Mouse (Mus musculus): ENCODE data around the gene Cdca7l. TPM values are rescaled to one million over a fixed set of nuclear protein-coding genes. Genes with fewer than 3 reads are reported as not detected.
"Not testable (repeated sequence)": the region's sequence is repeated elsewhere in the genome, so short reads cannot be mapped to it uniquely, and the experiment has no call there.

The Cdca7l gene
- total RNA-seq, 2 experiments from 2014 or later, result 0.49 to 1.7 TPM

GRCm38 (mm10) chr12:117853316-117853715 lies 49.2 kb downstream of the Cdca7l start:
- intact Hi-C loops (cut with DNase I), result loop anchor here (2.0 to 5.0 kb wide), 3 partner anchors 33 to 466 kb away; no protein-coding TSS in a partner anchor
- peak; percentile 15 to 34 for DNase-seq (ENCODE audit: low spot score in 2 of 2)

DNA sequence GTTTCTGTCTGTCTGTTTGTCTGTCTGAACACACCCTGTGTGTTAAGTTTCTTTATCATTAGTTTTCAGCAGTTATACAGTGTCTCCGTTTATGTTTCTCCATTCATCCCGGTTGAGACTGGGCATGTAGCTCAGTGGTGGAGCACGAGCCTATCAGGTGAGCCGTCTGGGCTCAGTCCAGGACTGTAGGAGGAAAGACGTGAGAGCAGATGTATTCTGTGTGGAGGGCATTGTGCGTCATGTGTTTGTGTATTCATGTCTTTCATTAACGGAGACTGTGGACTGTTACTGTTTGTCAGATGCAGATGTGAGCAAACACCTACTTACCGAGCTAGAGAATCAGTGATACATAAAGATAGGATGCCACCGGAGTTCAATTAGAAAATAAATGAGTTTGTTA lies 52.9 kb downstream of the Cdca7l start:
- no peak for DNase-seq (ENCODE audit: low spot score in 2 of 2)
- intact Hi-C loops (cut with DNase I), result no loop called here

DNA sequence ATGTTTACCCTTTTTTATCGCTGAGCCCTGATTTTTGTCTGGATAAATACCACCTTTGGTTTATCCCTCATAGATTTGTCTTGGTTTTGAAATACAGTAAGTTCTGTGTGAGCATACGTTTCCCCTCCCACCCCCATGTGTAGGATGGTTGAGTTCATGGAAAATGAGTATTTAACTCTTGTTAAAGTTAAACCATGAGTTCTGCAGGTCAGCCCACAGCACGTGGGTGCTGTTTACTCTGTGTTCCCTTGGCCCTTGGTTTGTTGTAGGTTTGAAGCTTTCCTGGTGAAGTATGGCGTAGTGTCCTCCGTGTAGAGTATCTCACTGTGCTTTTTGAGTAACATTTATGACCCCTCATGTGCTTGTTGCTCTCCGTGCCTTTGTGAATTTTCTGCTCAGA lies 53.8 kb downstream of the Cdca7l start:
- intact Hi-C loops (cut with DNase I), result no loop called here
- DNase-seq (ENCODE audit: low spot score in 2 of 2), result no peak

DNA sequence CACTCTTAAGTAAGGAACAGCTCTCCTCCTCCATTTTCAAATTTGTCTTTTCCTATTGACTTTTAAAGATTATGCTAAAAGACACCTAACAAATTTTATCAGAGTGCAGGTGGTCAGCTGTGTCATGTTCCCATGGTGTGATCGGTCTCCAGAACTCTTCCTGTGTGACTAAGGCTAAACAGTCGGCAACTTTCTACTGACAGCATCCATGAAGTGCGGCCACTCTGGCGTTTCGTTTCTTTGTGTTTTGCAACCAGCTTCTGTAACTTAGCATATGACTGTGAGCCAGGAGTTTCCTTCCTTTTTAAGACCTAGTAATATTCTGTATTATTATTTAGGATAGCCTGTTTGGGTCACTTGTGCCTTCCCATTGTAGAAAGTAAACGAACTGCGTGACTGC lies 56.8 kb downstream of the Cdca7l start:
- intact Hi-C loops (cut with DNase I), result no loop called here
- DNase-seq (ENCODE audit: low spot score in 2 of 2), result no peak

DNA sequence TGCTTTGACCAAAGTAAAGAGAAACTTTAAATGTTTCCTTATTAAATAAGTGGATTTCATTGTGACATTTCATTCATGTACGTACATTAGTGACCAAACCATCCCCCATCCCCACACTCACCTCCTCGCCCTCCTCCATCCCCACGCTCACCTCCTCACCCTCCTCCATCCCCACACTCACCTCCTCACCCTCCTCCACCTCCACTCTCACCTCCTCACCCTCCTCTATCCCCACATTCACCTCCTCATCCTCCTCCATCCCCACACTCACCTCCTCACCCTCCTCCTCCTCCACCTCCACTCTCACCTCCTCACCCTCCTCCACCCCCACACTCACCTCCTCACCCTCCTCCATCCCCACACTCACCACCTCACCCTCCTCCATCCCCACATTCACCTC lies 57.2 kb downstream of the Cdca7l start:
- DNase-seq (ENCODE audit: low spot score in 2 of 2), result no peak
- intact Hi-C loops (cut with DNase I), result no loop called here

GRCm38 (mm10) chr12:117862655-117863054 lies 58.6 kb downstream of the Cdca7l start:
- intact Hi-C loops (cut with DNase I), result no loop called here

GRCm38 (mm10) chr12:117867708-117868564 lies 63.8 kb downstream of the Cdca7l start:
- intact Hi-C loops (cut with DNase I), result loop anchor here (5.0 kb wide), 1 partner anchor 41 kb away; no protein-coding TSS in a partner anchor
- DNase-seq (ENCODE audit: low spot score in 2 of 2), result no peak

More at GRCm38 (mm10) chr12:117862655-117863054, 58.6 kb downstream of the Cdca7l start:
- no peak for DNase-seq (ENCODE audit: low spot score in 2 of 2)

DNA sequence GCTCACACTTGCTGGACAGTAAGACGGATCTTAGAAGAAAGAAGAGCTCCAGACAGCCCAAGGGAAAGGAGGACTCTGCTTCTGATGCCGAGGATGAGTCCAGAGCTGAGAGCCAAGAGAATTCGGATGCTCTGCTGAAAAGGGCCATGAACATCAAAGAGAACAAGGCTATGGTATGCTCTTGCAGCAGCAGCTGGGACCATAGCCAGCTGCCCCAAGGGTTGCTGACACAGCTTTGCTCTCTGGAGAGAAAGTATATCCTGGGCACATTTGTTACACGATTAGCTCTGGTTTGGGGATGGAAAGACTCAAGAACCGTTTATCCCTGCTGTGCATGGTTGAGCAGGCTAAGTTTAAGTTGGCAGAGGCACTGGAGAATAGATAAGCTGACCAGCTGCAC lies 68.2 kb downstream of the Cdca7l start:
- DNase-seq (ENCODE audit: low spot score in 2 of 2), result no peak

GRCm38 (mm10) chr12:117878341-117878740 lies 74.3 kb downstream of the Cdca7l start:
- no peak for DNase-seq (ENCODE audit: low spot score in 2 of 2)
- intact Hi-C loops (cut with DNase I), result no loop called here

More for the DNA sequence above, 68.2 kb downstream of the Cdca7l start:
- intact Hi-C loops (cut with DNase I), result no loop called here

DNA sequence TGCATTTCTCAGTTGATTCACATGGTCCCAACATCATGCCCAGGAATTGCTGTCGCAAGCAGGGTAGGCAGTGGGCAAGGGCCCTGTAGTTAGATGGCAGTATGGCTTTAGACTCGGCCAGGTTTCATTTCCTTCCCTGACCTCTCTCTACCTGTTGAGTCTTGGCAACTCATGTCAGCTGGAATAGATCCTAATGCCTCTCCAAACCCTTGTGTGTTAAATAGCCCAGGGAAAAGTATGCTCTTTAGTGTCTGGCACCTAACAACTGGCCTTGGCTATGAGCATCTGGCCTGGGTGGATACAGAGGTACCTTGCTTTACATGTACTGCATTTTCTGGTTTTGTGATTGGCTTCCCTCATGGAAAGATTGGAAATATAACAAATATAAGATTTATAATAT lies 80.5 kb downstream of the Cdca7l start:
- intact Hi-C loops (cut with DNase I), result no loop called here
- no peak for DNase-seq (ENCODE audit: low spot score in 2 of 2)

DNA sequence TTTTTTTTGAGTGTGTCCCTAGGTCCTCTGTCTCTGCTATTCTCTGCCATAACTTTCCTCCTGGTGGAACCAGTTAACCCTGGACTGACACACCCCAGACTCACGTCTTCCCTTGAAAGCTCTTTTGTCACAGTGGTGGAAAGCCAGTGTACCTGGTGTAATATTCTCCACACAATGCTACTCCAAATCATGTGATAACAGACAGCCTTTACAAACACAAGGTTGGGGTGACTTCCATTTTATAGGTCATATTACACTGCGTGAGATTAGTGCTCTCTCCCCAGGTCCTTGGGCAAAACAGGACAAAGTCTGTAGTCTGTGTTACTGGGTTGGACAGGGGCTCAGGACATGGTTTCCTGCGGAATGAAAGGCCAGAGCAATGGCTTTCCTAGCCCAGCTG lies 83.3 kb downstream of the Cdca7l start:
- intact Hi-C loops (cut with DNase I), result no loop called here
- DNase-seq (ENCODE audit: low spot score in 2 of 2), result no peak

- intact Hi-C loops (cut with DNase I); DNase-seq (ENCODE audit: low spot score in 2 of 2): not testable (repeated sequence)
Observed at GRCm38 (mm10) chr12:117900798-117901197, 96.7 kb downstream of the Cdca7l start.

DNA sequence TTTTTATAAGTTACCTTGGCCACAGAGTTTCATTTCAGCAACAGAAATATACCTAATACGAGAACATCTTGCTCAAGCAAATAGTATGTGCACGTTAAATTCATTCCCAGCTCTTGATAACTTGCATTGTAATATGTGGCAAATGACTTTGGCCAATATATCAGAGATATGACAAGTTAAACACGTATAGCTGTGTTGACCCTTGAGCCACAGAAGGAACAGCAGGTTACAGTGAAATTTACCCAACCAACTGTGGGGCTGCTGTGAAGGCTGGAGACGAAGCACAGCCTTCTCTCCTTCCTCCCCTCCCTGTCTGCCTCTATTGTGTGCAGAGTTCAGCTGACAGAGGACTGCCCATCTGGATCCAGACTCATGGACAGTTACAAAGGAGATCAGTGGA lies 97.3 kb downstream of the Cdca7l start:
- intact Hi-C loops (cut with DNase I); DNase-seq (ENCODE audit: low spot score in 2 of 2): not testable (repeated sequence)

DNA sequence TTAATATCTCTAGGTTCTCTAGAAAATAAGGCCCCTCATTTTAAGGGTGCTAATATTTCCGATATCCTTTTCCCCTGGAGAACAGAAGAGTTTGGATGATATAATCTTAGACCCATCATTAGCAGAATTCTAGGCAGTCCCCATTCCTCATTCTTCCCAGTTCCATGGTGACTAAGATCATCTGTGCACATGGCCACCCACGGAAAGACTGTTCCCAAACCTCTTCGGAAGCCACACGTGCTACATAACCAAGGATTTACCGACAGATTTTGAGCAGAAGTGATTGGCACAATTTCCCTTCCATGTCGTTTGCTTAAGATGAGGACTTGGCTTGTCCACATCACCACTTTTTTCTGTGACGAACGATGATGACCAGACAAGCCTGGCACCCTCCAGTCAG lies 99.6 kb downstream of the Cdca7l start:
- intact Hi-C loops (cut with DNase I), result no loop called here
- peak in 1 of 2 experiments; percentile 6 for DNase-seq (ENCODE audit: low spot score in 2 of 2)

GRCm38 (mm10) chr12:117905232-117905840 lies 101.2 kb downstream of the Cdca7l start:
- intact Hi-C loops (cut with DNase I); DNase-seq (ENCODE audit: low spot score in 2 of 2): not testable (repeated sequence)

DNA sequence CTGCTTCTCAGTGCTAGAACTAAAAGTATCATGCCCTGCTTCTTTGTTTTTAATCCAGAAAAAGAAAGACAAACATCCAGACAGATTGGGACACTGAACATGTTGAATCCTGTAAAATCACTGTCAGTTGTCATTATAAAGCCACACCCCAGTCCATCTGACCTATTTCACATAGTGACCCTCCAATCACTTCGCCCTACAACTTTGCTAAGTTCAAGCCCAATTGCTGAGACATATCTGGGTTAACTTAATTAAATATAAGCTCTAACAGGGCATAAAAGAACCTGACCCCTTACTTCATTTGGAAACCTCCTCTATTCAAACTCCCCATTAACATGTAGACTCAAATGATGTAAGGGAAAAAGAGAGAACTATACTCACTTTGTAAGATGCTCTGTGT lies 107.3 kb downstream of the Cdca7l start:
- no peak for DNase-seq (ENCODE audit: low spot score in 2 of 2)
- intact Hi-C loops (cut with DNase I), result no loop called here

DNA sequence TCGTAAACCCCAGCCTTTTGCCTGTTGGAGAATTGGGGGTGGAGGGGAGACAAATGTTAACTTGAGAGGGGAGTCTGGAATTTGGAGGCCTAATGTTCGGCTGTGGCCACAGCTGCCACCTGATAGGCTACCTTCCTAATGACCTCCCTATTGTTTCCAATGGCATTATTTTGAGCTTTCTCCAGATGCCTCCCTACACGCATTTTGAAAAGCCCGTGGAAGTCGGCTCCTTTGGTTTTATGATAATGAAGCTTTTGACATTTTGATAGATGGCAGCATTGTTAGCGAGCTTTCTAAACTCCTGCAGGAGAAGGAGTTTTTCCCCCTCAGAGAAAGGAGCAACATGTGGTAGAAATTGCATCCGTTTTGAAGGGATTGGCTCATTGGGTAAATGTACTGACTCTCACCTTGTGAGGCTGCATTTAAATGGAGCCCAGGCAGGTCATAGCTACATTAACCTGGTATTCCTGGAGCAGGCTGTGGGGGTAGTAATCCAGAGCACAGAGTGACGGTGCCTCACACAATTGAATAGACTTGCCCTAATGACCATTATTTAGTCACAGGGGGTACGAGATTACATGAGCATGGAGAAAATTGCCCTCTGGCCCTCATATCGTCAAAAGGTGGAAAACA lies 110.6 kb downstream of the Cdca7l start:
- no peak for DNase-seq (ENCODE audit: low spot score in 2 of 2)
- intact Hi-C loops (cut with DNase I), result no loop called here

DNA sequence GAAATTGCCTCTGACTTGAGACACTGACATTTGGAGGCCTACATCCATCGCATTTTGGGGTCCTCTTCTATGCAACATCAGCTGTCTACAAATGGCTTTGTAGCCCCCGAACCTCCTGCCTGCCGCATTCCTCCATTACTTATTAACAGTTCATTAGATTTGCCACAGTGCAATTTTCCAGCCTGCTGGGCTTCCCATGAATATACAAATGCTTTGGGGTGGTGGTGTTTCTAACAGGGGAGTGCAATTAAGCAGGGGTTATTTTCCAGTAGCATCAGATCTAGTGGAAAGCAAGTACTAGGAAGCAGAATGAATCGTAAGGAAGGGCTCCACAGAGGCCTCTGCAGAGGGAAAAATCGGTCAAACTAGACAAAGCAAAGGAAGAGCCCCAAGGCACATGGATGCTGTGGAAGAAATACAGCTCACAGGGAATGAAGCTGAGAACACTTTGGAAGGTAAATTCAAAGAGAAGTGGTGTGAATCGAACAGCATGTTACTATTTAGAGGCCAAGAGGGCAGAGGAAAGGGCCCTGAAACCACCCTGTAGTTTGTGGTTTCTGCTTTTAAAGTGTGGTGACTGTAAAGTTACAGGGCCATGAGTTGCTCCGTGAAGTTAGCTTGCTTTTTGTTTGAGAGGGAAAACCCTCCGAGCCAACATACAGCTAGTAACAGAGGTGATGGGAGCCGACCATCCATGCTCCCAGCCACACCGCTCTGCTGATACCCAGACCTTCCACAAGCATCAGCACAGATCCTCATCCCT lies 111.9 kb downstream of the Cdca7l start:
- intact Hi-C loops (cut with DNase I), result no loop called here
- no peak for DNase-seq (ENCODE audit: low spot score in 2 of 2)

All from left cerebral cortex, postnatal 36 days (tissue).